Mouse (Mus musculus): ENCODE measurements around the gene Spns1.

Gene Spns1

GRCm38 (mm10) chr7:126373007-126373406 lies 4.2 kb downstream of the Spns1 start:
- DNase-seq (ENCODE audit: low read depth in 1 of 2, low spot score in 2 of 2): no peak

DNA sequence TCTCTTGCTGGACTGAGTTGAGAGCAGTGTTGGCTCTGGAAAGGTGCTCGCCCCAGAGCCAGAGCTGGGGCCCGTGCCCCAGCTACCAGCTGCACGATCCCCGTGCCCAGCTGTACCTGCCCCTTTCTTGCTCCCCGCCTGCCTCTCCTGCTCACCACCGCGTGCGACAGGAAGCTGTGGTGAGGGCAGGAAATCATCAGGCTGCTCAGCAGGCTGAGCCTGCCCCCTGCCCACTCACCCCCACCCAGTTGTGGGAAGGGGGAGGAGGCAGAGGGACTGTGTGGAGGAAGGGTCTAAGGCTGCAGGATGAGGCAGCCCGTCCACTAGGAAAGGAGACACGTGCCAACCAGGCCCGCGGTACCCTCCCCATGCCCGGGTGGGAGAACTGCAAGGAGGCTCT lies 7.9 kb downstream of the Spns1 start, which contains the start of gene Lat:
Lat (minus strand) TSS at position 178 of the 400 bp plus-strand sequence.
- no peak for DNase-seq (ENCODE audit: low read depth in 1 of 2, low spot score in 2 of 2)

DNA sequence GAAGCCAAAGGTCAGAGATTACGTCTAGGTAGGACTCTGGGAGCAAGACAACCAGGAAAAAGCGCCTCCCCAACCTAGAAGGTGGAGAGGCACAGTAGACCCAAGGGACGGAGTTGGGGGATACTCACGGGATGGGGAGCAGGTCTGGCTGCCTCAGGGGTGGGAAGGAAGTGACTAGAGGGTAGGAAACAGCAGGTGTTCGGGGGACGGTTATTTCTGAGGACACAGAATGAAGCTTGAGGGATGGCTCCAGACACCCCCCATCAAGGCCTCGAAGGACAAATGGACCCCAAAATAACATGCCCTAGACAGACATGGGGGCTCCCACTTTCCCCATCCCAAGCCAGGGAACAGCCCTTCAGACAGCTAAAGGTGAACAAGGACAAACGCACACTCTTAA lies 8.9 kb downstream of the Spns1 start:
- no peak for DNase-seq (ENCODE audit: low read depth in 1 of 2, low spot score in 2 of 2)

DNA sequence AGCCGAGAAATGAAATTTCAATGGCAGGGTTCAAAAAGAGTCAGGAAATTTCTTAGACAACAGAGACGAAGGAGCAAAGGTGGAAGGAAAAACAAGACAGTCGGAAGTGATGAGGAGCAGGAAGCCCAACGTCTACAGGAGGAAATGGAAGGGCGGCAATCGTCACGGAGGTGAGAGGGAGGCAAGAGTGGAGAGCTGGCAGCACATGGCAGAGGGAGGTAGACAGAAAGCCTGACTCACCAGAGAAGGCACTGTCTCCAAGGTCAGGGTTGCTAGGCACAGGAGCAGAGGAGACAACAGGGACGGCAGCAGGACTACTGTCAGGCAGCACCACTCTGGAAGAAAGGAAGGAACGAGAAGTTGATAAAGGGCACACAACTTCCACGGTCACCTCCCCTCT lies 9.6 kb downstream of the Spns1 start:
- DNase-seq (ENCODE audit: low read depth in 1 of 2, low spot score in 2 of 2): no peak

DNA sequence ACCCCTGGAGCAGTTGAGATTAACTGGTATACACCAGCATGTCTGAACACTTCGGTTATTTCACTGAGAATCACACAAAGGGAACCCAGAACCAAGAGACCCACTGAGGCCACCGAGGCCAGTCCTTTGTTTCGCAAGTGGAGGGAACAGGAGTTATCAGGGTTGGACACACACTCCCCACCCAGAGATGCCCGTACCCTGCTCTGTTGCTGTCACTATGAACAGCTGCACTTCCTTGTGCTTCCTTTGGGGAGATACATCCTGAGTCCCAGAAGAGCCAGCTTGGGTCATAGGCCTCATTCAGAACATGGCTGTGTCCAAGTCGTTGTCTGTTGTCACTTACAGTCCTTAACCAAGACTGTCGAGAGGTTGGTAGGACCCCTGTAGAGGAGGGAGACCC lies 14.2 kb downstream of the Spns1 start:
- no peak for DNase-seq (ENCODE audit: low read depth in 1 of 2, low spot score in 2 of 2)

DNA sequence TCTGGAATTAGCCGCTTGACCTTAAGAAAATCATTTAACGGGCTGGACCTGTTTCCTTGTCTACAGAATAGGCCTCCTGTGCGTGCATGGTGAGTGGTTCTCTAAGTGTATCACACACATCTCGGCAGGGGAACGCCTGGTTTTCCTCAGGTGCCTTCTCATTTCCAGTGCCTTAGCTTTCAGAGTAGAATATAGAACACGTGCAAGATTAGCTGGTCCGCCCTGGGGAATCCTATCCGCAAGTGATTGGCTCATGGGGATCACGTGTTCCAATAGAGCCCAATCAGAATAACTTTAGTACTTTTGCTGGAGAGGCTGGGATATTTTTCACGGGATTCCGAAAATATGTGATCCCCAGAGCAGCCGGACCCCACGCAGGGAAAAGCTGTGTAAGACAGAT lies 18.2 kb downstream of the Spns1 start:
- DNase-seq (ENCODE audit: low read depth in 1 of 2, low spot score in 2 of 2): no peak

DNA sequence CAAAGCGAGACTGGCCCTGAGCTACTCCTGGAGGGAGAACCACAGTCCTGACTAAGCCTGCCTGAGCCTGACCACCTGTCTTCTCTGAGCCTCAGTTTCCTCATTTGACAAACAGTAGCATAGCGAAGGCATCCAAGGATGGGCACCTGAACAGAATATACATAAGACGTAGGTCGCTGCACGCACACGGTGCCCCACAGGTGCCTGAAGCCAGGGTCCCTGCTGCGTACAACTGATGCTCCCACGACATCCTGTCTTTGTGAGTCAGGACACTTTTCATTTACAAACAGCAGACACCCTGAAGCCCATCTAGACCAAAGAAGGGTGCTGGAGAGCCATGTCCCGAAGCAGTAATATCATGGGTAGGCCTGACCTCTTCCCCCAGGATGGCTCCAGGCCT lies 18.8 kb downstream of the Spns1 start:
- no peak for DNase-seq (ENCODE audit: low read depth in 1 of 2, low spot score in 2 of 2)

DNA sequence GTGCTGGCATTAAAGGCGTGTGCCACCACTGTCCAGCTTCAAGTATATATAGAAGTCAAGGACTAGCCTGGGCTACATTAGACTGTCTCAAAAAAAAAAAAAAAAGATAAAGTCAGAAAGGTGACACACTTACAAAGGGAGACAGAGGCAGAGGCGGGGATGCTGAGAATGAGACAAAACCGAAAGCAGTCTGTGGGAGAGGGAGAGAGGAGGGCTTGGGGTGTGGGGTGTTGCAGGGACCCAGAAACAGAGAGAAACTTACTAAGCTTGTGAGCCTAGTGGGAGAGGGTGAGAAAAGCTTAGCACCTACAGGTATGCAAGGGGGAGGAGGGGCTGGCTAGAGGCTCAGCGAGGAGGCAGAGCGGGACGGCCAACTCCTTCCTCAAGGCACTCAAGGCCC lies 19.4 kb downstream of the Spns1 start:
- no peak for DNase-seq (ENCODE audit: low read depth in 1 of 2, low spot score in 2 of 2)

GRCm38 (mm10) chr7:126356793-126357591 lies 20.3 kb downstream of the Spns1 start:
- DNase-seq (ENCODE audit: low read depth in 1 of 2, low spot score in 2 of 2): no peak

DNA sequence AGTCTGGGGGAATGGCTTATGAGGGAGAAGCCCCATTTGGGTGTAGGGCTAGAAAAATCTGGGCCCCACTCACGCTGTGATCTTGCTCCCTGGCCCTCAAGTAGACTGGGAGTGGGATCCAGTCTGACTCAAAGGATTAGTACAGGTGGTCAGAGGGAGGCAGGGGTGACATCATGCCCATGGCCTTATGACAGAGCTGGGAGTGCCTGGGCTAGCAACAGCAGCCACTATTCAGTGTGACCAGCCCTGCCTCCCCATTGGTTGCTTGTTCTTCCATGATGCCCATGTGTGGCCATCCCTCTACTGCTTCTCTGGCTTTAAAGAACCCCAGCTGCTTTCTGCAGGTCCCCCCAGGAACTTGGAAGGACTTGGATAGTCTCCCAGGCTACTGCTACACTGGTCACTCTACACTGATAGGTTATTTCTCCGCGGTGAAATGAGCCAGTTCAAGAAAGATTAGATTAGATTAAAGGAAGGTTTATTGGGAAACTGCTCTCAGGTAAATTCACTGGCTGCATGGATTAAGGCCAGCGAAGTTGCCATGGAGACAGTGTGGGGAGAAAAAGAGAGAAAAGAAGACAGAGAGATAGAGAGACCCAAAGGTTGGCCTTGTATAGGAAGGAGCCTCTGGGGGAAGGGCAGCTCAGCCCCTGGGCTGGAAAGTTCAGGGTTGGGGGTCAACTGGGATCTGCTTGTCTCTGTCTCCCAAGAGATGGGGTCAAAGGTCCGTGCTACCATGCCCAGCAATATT lies 21.2 kb downstream of the Spns1 start:
- no peak for DNase-seq (ENCODE audit: low read depth in 1 of 2, low spot score in 2 of 2)

GRCm38 (mm10) chr7:126354738-126355614 lies 22.3 kb downstream of the Spns1 start:
- DNase-seq (ENCODE audit: low read depth in 1 of 2, low spot score in 2 of 2): no peak

GRCm38 (mm10) chr7:126353994-126354365 lies 23.3 kb downstream of the Spns1 start:
- no peak for DNase-seq (ENCODE audit: low read depth in 1 of 2, low spot score in 2 of 2)

- no peak for DNase-seq (ENCODE audit: low read depth in 1 of 2, low spot score in 2 of 2)
These were observed 23.8 kb downstream of the Spns1 start for GRCm38 (mm10) chr7:126353251-126353993.

DNA sequence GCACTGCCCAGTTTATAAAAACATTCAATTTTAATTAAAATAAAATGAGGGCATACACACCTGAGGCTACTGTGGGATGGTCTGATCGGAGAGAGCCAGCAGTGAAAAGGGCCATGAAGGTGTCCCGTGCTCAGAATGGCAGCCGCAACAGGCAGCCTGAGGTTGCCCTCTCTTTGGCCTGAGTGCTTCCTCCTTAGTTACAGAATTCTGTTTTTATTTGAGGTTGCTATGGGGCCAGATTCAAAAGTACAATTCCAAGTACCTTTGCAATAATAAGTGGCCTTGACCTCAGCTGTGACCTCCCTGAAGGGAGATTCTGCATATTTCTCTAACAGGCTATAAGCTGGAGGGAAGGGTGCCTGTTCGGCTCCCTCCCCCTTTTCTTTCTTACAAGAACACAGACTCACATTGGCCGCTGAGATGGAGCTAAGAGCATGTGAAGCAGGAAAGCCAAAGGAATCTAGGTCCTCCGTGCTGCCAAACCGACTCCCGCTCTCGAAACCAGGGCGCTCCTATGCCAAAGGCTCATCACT lies 25.8 kb downstream of the Spns1 start:
- DNase-seq (ENCODE audit: low read depth in 1 of 2, low spot score in 2 of 2): no peak

DNA sequence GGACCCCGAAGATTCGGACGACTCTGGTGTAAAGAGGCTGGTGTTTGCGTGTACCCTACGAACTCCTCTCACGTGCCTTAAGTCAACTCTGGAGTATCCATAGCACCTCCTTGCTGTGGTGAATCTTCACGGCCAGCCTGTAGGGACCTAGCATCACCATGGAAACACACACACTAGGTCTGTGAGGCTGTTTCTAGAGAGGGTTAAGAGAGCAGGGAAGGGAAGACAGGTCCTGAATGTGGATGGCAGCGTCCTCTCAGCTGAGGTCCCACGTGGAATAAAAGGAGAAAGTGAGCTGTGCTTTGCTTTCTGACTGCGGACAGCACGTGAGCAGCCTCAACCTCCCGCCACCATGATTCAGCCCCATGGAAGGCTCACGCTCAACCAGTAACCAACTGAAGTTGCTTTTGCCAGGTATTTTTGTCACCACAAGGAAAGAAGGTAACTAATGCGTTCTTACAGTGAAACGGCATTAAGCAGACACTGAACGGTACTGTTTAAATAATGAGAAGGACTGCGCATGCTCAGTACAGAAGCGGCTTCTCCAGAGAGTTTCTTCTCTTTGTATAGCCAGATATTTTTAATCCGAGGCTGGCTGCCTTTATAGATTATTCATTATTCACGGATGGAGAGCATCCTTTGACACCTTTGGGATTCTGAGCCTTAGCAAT lies 26.4 kb downstream of the Spns1 start:
- no peak for DNase-seq (ENCODE audit: low read depth in 1 of 2, low spot score in 2 of 2)

DNA sequence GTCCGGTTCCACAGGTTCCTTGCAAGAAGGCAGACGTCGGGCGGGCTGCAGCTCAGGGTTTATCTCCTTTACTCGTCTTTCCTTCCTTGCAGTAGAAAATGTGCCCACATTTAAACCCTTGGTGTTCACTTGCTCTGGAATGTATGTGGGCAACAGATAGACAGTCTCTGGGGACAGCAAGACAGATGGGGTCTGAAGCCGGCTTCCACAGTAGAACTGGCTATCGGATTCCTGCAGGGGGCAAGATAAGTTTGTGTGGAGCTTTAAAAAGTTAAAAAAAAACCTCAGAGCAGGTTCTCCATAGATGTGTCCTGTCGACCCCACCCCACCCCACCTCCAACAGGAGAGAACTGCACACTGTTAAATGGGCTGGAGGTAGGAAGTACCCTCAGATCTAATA lies 29.0 kb downstream of the Spns1 start:
- DNase-seq (ENCODE audit: low read depth in 1 of 2, low spot score in 2 of 2): no peak

- DNase-seq (ENCODE audit: low read depth in 1 of 2, low spot score in 2 of 2): no peak
These were observed 30.2 kb downstream of the Spns1 start for GRCm38 (mm10) chr7:126347098-126347497.

DNA sequence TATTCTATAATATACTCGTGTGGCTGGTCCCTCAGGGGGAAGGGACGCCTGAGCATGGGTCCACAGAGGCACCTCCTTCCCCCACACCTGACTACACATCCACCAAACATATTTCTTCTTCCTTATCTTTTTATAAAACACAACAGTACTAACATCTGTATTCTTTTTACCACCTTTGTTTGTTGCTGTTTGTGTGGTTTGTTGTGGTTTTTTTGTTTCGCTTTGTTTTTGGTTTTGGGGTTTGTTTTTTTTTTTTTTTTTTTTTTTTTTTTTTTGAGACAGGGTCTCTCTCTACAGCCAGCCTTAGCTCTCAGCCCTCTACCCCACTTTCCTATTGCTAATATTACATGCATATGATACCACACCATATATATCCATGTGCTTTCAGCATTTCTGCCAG lies 31.3 kb downstream of the Spns1 start:
- DNase-seq (ENCODE audit: low read depth in 1 of 2, low spot score in 2 of 2): no peak

DNA sequence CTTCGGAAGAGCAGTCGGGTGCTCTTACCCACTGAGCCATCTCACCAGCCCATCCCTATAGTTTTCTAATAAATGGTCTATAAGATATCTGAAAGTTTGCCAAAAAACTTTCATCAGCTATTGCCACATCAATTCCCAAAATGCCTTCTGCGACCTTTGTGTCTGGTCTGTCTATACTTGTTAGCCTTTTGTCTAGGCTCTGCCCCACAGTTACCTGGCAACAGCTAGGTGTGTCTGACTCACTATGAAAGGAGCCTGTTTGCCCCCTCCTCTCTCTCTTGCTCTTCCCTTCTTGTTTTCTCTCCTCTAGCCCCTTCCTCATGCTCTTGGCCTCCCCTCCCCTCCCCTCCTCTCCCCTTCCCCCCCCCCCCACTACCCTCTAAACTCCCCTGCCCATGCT lies 31.7 kb downstream of the Spns1 start:
- no peak for DNase-seq (ENCODE audit: low read depth in 1 of 2, low spot score in 2 of 2)

GRCm38 (mm10) chr7:126340896-126341295 lies 36.4 kb downstream of the Spns1 start:
- DNase-seq (ENCODE audit: low read depth in 1 of 2, low spot score in 2 of 2): no peak
